Mouse (Mus musculus) neural tube, embryonic 15.5 days (tissue): ENCODE measurements at regions not wholly inside any gene's neighbourhood (a gene's known extent, or its start where the extent isn't known, plus 50 kb on each side); places are given as distances from the start of the nearest gene placed in this dataset.

Source experiments
- ATAC-seq: fragments of 200-750 bp; cut with Nextera tagmentation; 2 replicates; pipeline ENCODE4 v1.8.0; 2017; ENCODE audit warnings: mild to moderate bottlenecking, moderate TSS enrichment, moderate library complexity; ENCODE audit not compliant: low FRiP score
- H3K27ac ChIP-seq: fragments of 300-500 bp; sonication (generic); replicated peaks from 2 replicates; pipeline ENCODE4 v1.5.1; 2015; ENCODE audit warnings: mild to moderate bottlenecking, inconsistent platforms
- H3K27me3 ChIP-seq: fragments of 300-500 bp; sonication (generic); replicated peaks from 2 replicates; pipeline ENCODE4 v1.6.1; 2015; ENCODE audit warnings: inconsistent platforms
- H3K36me3 ChIP-seq: fragments of 300-500 bp; sonication (generic); 2 replicates; pipeline ENCODE4 v1.6.1; 2015; ENCODE audit warnings: inconsistent platforms
- H3K4me1 ChIP-seq: fragments of 300-500 bp; sonication (generic); 2 replicates; pipeline ENCODE4 v1.6.1; 2015; ENCODE audit warnings: inconsistent platforms
- H3K4me2 ChIP-seq: fragments of 300-500 bp; sonication (generic); 2 replicates; pipeline ENCODE4 v1.6.1; 2015; ENCODE audit warnings: inconsistent platforms, mild to moderate bottlenecking, moderate library complexity
- H3K4me3 ChIP-seq: fragments of 300-500 bp; sonication (generic); replicated peaks from 2 replicates; pipeline ENCODE4 v1.5.1; 2015; ENCODE audit warnings: mild to moderate bottlenecking, inconsistent platforms
- H3K9ac ChIP-seq: fragments of 300-500 bp; sonication (generic); replicated peaks from 2 replicates; pipeline ENCODE4 v1.6.1; 2015; ENCODE audit warnings: mild to moderate bottlenecking, inconsistent platforms
- H3K9me3 ChIP-seq: fragments of 300-500 bp; sonication (generic); replicated peaks from 2 replicates; pipeline ENCODE4 v1.6.1; 2016; ENCODE audit warnings: inconsistent platforms
- WGBS: fragments of 180-500 bp; shearing (Covaris S2); methylation state at CpG from one replicate; pipeline ENCODE4 v1.1.7; 2015; ENCODE audit warnings: mixed read lengths; 5-methylcytosine and 5-hydroxymethylcytosine counted together

DNA sequence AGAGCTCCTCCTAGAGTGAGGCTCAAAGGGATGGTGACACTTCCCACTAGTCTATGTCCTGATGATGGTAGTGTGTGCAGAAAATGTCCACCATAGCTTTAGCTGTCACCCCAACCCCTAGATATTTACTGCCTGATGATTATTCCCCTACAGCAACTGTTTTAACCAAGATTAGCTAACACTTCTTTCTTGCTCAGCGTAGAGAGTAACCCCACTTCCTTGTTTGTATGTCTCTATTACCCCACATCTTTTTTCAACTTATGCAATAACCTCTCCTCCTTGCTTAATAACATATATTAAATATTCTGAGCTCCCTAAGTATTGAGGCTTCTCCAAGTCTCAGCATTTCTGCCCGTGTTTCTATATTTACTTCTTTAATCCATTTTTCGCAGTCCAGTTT lies 404.2 kb upstream of the Cntn3 start:
- no peaks in the 10 kb centered on the region for H3K9me3 ChIP-seq
- no peak for ATAC-seq
- 88% methylated on average over 3 of the region's 3 CpGs for whole genome bisulfite sequencing
- no peak overlapping the region for H3K27ac ChIP-seq
- no peaks in the 10 kb centered on the region for H3K27me3 ChIP-seq
- no peaks in the 10 kb centered on the region for H3K4me1 ChIP-seq
- no peak overlapping the region for H3K4me3 ChIP-seq
- no peaks in the 10 kb centered on the region for H3K36me3 ChIP-seq
- no peak overlapping the region for H3K4me2 ChIP-seq
- no peak overlapping the region for H3K9ac ChIP-seq

- ATAC-seq = no peak
- Histone ChIP-seq H3K4me2 (no peak overlapping the region), H3K27me3 (no peaks in the 10 kb centered on the region), H3K27ac (no peak overlapping the region), H3K36me3 (no peaks in the 10 kb centered on the region), H3K4me3 (no peak overlapping the region), H3K9ac (no peak overlapping the region), H3K4me1 (no peaks in the 10 kb centered on the region), H3K9me3 (no peaks in the 10 kb centered on the region)
- 67% methylated on average over 2 of the region's 2 CpGs for WGBS
Observed at GRCm38 (mm10) chr6:103023326-103023725, 450.4 kb upstream of the Cntn3 start.

DNA sequence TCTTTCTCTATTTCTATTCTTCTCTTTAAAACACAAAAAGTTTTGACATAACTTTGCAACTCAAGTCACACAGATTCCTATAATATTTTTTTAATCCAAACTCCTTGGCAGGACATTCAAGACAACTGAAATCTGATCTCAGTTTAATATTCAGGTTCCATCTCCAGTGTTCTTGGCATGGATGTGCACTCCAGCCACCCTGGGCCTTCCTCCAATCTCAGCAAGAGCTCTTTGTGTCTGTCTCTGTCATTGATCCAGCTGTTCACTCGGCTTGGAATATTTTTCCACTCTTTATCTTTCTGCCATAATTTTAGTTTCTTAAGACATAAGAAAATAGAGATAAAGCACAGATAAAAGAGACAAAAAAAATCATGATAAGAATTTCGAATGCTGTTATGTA lies 451.1 kb upstream of the Cntn3 start:
- Histone ChIP-seq H3K27me3 (no peaks in the 10 kb centered on the region), H3K9me3 (no peaks in the 10 kb centered on the region), H3K9ac (no peak overlapping the region), H3K4me1 (no peaks in the 10 kb centered on the region), H3K27ac (no peak overlapping the region), H3K4me2 (no peak overlapping the region), H3K4me3 (no peak overlapping the region), H3K36me3 (no peaks in the 10 kb centered on the region)
- no peak for ATAC-seq
- 60% methylated on average over 2 of the region's 2 CpGs for WGBS

GRCm38 (mm10) chr6:103028150-103028549 lies 455.2 kb upstream of the Cntn3 start:
- ATAC-seq = no peak
- WGBS = 65% methylated on average over 1 of the region's 1 CpGs
- H3K4me1 ChIP-seq = no peaks in the 10 kb centered on the region

DNA sequence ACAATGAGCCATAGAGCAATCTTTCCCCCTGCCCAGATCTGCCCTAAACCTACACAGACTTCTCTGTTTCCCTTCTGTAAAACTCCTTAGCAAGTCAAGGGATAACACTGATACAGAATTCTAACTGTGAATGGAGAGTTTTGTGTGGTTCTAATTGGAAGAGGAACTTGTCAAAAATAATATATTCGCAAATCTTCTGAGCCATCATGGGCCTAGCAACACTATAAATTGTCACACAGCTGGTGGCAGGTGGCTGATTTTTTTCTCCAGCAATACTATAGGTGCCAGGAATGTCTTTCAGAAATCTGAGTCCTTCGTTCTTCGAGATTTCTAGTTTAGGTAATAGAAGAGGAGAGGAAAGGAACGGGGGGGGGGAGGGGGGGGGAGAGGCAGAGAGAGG lies 460.5 kb upstream of the Cntn3 start:
- Histone ChIP-seq H3K27me3 (no peaks in the 10 kb centered on the region), H3K9ac (no peak overlapping the region), H3K27ac (no peak overlapping the region), H3K4me2 (no peak overlapping the region), H3K4me3 (no peak overlapping the region), H3K9me3 (no peaks in the 10 kb centered on the region), H3K36me3 (no peaks in the 10 kb centered on the region), H3K4me1 (no peaks in the 10 kb centered on the region)
- no peak for ATAC-seq
- 64% methylated on average over 3 of the region's 4 CpGs for WGBS

More at GRCm38 (mm10) chr6:103028150-103028549, 455.2 kb upstream of the Cntn3 start:
- H3K4me2 ChIP-seq = no peak overlapping the region
- no peaks in the 10 kb centered on the region for H3K27me3 ChIP-seq
- no peak overlapping the region for H3K9ac ChIP-seq
- no peak overlapping the region for H3K27ac ChIP-seq
- no peak overlapping the region for H3K4me3 ChIP-seq
- H3K9me3 ChIP-seq = no peaks in the 10 kb centered on the region
- no peaks in the 10 kb centered on the region for H3K36me3 ChIP-seq

DNA sequence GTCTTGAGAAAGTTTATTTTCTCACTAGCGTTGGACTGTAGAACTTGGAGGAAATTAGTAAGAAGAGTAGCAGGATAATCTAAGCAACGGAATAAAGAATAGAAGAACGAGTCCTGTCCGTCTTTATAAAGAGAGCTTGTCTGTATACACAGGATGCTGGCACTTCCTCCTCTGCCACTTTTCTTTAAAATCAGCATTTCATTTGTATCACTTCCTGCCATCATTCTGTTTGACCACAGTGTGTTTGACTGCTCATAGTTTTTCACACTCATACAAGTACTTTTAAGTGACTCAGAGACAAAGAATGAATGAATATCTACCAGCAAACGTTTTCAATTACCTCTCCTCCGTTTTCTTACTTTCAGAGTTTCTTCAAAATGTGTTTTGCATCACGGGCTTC lies 461.0 kb upstream of the Cntn3 start:
- H3K9me3 ChIP-seq = no peaks in the 10 kb centered on the region
- WGBS = 47% methylated on average over 7 of the region's 7 CpGs
- no peak overlapping the region for H3K4me2 ChIP-seq
- no peaks in the 10 kb centered on the region for H3K36me3 ChIP-seq
- H3K4me3 ChIP-seq = no peak overlapping the region
- H3K27me3 ChIP-seq = no peaks in the 10 kb centered on the region
- H3K9ac ChIP-seq = no peak overlapping the region
- no peak for ATAC-seq
- no peaks in the 10 kb centered on the region for H3K4me1 ChIP-seq
- H3K27ac ChIP-seq = no peak overlapping the region

GRCm38 (mm10) chr6:103060591-103060990 lies 449.8 kb upstream of the Chl1 start:
- no peak for ATAC-seq
- 74% methylated on average over 5 of the region's 5 CpGs for WGBS
- Histone ChIP-seq H3K36me3 (no peaks in the 10 kb centered on the region), H3K27me3 (no peaks in the 10 kb centered on the region), H3K4me2 (no peak overlapping the region), H3K9me3 (no peaks in the 10 kb centered on the region), H3K27ac (no peak overlapping the region), H3K9ac (no peak overlapping the region), H3K4me1 (no peaks in the 10 kb centered on the region), H3K4me3 (no peak overlapping the region)

GRCm38 (mm10) chr6:103106189-103106588 lies 404.2 kb upstream of the Chl1 start:
- no peak overlapping the region for H3K27ac ChIP-seq
- H3K9me3 ChIP-seq = no peaks in the 10 kb centered on the region
- no peak for ATAC-seq
- no peaks in the 10 kb centered on the region for H3K4me1 ChIP-seq
- no peak overlapping the region for H3K4me2 ChIP-seq
- no peaks in the 10 kb centered on the region for H3K27me3 ChIP-seq
- H3K9ac ChIP-seq = no peak overlapping the region
- H3K36me3 ChIP-seq = no peaks in the 10 kb centered on the region
- WGBS = 57% methylated on average over 1 of the region's 1 CpGs
- no peak overlapping the region for H3K4me3 ChIP-seq

DNA sequence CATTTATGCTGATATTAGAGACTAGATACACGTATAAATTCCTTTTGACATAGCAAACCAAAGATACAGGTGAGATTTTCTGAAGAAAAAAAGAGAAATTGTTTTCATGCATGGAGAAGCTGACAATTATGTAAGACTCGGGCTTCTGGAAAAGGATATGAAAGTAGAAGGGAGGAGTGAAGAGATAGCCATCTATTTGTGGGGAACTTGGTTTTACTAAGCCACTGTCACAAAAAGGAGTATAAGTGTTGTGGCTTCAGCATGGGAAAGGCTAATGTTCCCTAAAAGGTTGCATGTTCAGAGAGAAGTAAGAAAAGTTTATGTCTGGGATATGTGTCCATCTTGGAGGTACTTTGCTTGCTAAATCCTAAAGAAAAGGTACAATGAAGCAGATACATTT lies 390.8 kb upstream of the Chl1 start:
- ATAC-seq = no peak
- Histone ChIP-seq H3K9me3 (no peaks in the 10 kb centered on the region), H3K27ac (no peak overlapping the region), H3K4me3 (no peak overlapping the region), H3K4me1 (no peaks in the 10 kb centered on the region), H3K9ac (no peak overlapping the region), H3K36me3 (no peaks in the 10 kb centered on the region), H3K4me2 (no peak overlapping the region), H3K27me3 (no peaks in the 10 kb centered on the region)
- WGBS = 87% methylated on average over 2 of the region's 2 CpGs

GRCm38 (mm10) chr6:103140851-103141250 lies 369.5 kb upstream of the Chl1 start:
- H3K9ac ChIP-seq = no peak overlapping the region
- no peak overlapping the region for H3K27ac ChIP-seq
- no peaks in the 10 kb centered on the region for H3K27me3 ChIP-seq
- 80% methylated on average over 5 of the region's 5 CpGs for WGBS
- no peak overlapping the region for H3K4me3 ChIP-seq
- no peak overlapping the region for H3K4me2 ChIP-seq
- no peaks in the 10 kb centered on the region for H3K36me3 ChIP-seq
- no peak for ATAC-seq
- no peaks in the 10 kb centered on the region for H3K4me1 ChIP-seq
- H3K9me3 ChIP-seq = no peaks in the 10 kb centered on the region

- no peak overlapping the region for H3K4me2 ChIP-seq
- H3K9ac ChIP-seq = no peak overlapping the region
- ATAC-seq = no peak
- 57% methylated on average over 1 of the region's 1 CpGs for WGBS
- no peak overlapping the region for H3K27ac ChIP-seq
- H3K27me3 ChIP-seq = no peaks in the 10 kb centered on the region
- H3K4me3 ChIP-seq = no peak overlapping the region
- H3K36me3 ChIP-seq = no peaks in the 10 kb centered on the region
- no peaks in the 10 kb centered on the region for H3K4me1 ChIP-seq
- H3K9me3 ChIP-seq = no peaks in the 10 kb centered on the region
Observed at GRCm38 (mm10) chr6:103177851-103178250, 332.5 kb upstream of the Chl1 start.

- H3K9me3 ChIP-seq = no peaks in the 10 kb centered on the region
- no peak for ATAC-seq
- H3K9ac ChIP-seq = no peak overlapping the region
- H3K4me1 ChIP-seq = no peaks in the 10 kb centered on the region
- H3K4me3 ChIP-seq = no peak overlapping the region
- no peaks in the 10 kb centered on the region for H3K36me3 ChIP-seq
- no peak overlapping the region for H3K27ac ChIP-seq
- no peak overlapping the region for H3K4me2 ChIP-seq
- no peaks in the 10 kb centered on the region for H3K27me3 ChIP-seq
Observed at GRCm38 (mm10) chr6:103183355-103183754, 327.0 kb upstream of the Chl1 start.

DNA sequence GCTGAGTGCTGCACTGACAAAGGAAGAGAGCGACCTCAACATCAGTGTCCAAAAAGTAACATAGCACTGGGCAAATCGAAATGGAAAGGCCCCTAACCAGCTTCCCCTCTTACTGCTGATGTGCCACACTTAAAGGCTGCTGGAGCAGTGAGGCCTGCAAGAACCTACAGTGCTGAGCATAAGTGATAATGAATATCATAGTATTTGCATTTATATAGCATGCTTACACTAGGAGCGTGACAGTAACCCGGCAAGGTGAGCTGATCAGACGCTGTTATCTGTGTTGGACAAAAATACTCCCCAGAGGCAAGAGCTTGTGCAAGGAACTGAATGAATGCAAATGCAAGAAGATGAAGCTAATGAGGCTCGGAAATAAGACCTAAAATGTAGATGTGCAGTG lies 313.5 kb upstream of the Chl1 start:
- Histone ChIP-seq H3K27ac (no peak overlapping the region), H3K4me1 (peaks cover 5% of the 10 kb centered on the region), H3K9me3 (no peaks in the 10 kb centered on the region), H3K4me2 (no peak overlapping the region), H3K36me3 (no peaks in the 10 kb centered on the region), H3K27me3 (no peaks in the 10 kb centered on the region), H3K9ac (no peak overlapping the region), H3K4me3 (no peak overlapping the region)
- no peak for ATAC-seq
- WGBS = 53% methylated on average over 6 of the region's 6 CpGs
